Mouse (Mus musculus): ENCODE measurements at regions not wholly inside any gene's neighbourhood (a gene's known extent, or its start where the extent isn't known, plus 50 kb on each side); places are given as distances from the start of the nearest gene placed in this dataset.

- TF ChIP-seq CTCF (conservative IDR thresholded peaks at IDR 0.05; ENCODE audit: low read length) (no peak), POU5F1 (IDR thresholded peaks at IDR 0.05; ENCODE audit: borderline replicate concordance, low read length) (no peak), NANOG (IDR thresholded peaks at IDR 0.05; ENCODE audit: borderline replicate concordance, low read length) (no peak)
These were observed 93.3 kb upstream of the Far2 start for GRCm38 (mm10) chr6:147953753-147954152.
